Mouse (Mus musculus): ENCODE data around the gene Kif3c. TPM values are rescaled to one million over a fixed set of nuclear protein-coding genes. Genes with fewer than 3 reads are reported as not detected.

Gene Kif3c
- polyA plus RNA-seq, 1 experiment from 2014 or later, result 2.5 TPM

GRCm38 (mm10) chr12:3349387-3349786 is 15.5 kb upstream of the Kif3c start:
- no peak for DNase-seq (ENCODE audit: low spot score)
- Histone ChIP-seq H3K36me3 (ENCODE audit: control insufficient read depth, insufficient read depth, low read length) (no peaks in the 10 kb centered on the region), H3K27me3 (ENCODE audit: control insufficient read depth, insufficient read depth, low read length) (no peaks in the 10 kb centered on the region), H3K4me3 (ENCODE audit: low read depth, low read length) (no peak overlapping the region), H3K9ac (ENCODE audit: low read length) (no peak overlapping the region), H3K4me2 (replicated peaks; ENCODE audit: low read depth) (no peak overlapping the region), H3K27ac (replicated peaks) (no peak overlapping the region), H3K4me1 (replicated peaks; ENCODE audit: control insufficient read depth, insufficient read depth) (no peaks in the 10 kb centered on the region), H3K9me3 (ENCODE audit: control insufficient read depth, low read length) (no peaks in the 10 kb centered on the region)
- WGBS, result 68% methylated on average over 1 of the region's 3 CpGs
- no peak for TF ChIP-seq CTCF (IDR thresholded peaks at IDR 0.05; ENCODE audit: low read depth)
- TF ChIP-seq EP300 (optimal IDR thresholded peaks at IDR 0.05), result no peak
- no peak for ATAC-seq (ENCODE audit: low FRiP score, low TSS enrichment)

- Histone ChIP-seq H3K4me2 (replicated peaks; ENCODE audit: low read depth) (no peak overlapping the region), H3K4me1 (replicated peaks; ENCODE audit: control insufficient read depth, insufficient read depth) (no peaks in the 10 kb centered on the region), H3K36me3 (ENCODE audit: control insufficient read depth, insufficient read depth, low read length) (no peaks in the 10 kb centered on the region), H3K27ac (replicated peaks) (no peak overlapping the region), H3K9me3 (ENCODE audit: control insufficient read depth, low read length) (no peaks in the 10 kb centered on the region), H3K9ac (ENCODE audit: low read length) (no peak overlapping the region), H3K4me3 (ENCODE audit: low read depth, low read length) (no peak overlapping the region), H3K27me3 (ENCODE audit: control insufficient read depth, insufficient read depth, low read length) (no peaks in the 10 kb centered on the region)
- 57% methylated on average over 5 of the region's 5 CpGs for WGBS
- ATAC-seq (ENCODE audit: low FRiP score, low TSS enrichment) (no peak), DNase-seq (ENCODE audit: low spot score) (no peak)
- TF ChIP-seq EP300 (optimal IDR thresholded peaks at IDR 0.05) (no peak), CTCF (IDR thresholded peaks at IDR 0.05; ENCODE audit: low read depth) (no peak)
Observed at GRCm38 (mm10) chr12:3350136-3350535, 14.8 kb upstream of the Kif3c start.

- no peaks in the 10 kb centered on the region for H3K9me3 ChIP-seq (ENCODE audit: control insufficient read depth, low read length)
- no peak overlapping the region for H3K4me3 ChIP-seq (ENCODE audit: low read depth, low read length)
- WGBS, result 58% methylated on average over 6 of the region's 6 CpGs
- H3K27me3 ChIP-seq (ENCODE audit: control insufficient read depth, insufficient read depth, low read length), result no peaks in the 10 kb centered on the region
- H3K4me1 ChIP-seq (replicated peaks; ENCODE audit: control insufficient read depth, insufficient read depth), result no peaks in the 10 kb centered on the region
- H3K27ac ChIP-seq (replicated peaks), result no peak overlapping the region
- no peaks in the 10 kb centered on the region for H3K36me3 ChIP-seq (ENCODE audit: control insufficient read depth, insufficient read depth, low read length)
- TF ChIP-seq CTCF (IDR thresholded peaks at IDR 0.05; ENCODE audit: low read depth) (no peak), EP300 (optimal IDR thresholded peaks at IDR 0.05) (no peak)
- no peak for DNase-seq (ENCODE audit: low spot score)
- H3K9ac ChIP-seq (ENCODE audit: low read length), result no peak overlapping the region
- no peak for ATAC-seq (ENCODE audit: low FRiP score, low TSS enrichment)
- H3K4me2 ChIP-seq (replicated peaks; ENCODE audit: low read depth), result no peak overlapping the region
Observed at GRCm38 (mm10) chr12:3352216-3352615, 12.7 kb upstream of the Kif3c start.

GRCm38 (mm10) chr12:3355068-3355467 is 9.9 kb upstream of the Kif3c start:
- WGBS, result 80% methylated on average over 8 of the region's 8 CpGs
- H3K4me1 ChIP-seq (replicated peaks; ENCODE audit: control insufficient read depth, insufficient read depth), result no peaks in the 10 kb centered on the region
- H3K4me3 ChIP-seq (ENCODE audit: low read depth, low read length), result no peak overlapping the region
- no peak overlapping the region for H3K27ac ChIP-seq (replicated peaks)
- H3K4me2 ChIP-seq (replicated peaks; ENCODE audit: low read depth), result no peak overlapping the region
- no peaks in the 10 kb centered on the region for H3K27me3 ChIP-seq (ENCODE audit: control insufficient read depth, insufficient read depth, low read length)
- no peak for ATAC-seq (ENCODE audit: low FRiP score, low TSS enrichment)
- no peak overlapping the region for H3K9ac ChIP-seq (ENCODE audit: low read length)
- no peak for DNase-seq (ENCODE audit: low spot score)
- no peaks in the 10 kb centered on the region for H3K36me3 ChIP-seq (ENCODE audit: control insufficient read depth, insufficient read depth, low read length)
- TF ChIP-seq EP300 (optimal IDR thresholded peaks at IDR 0.05) (no peak), CTCF (IDR thresholded peaks at IDR 0.05; ENCODE audit: low read depth) (no peak)
- no peaks in the 10 kb centered on the region for H3K9me3 ChIP-seq (ENCODE audit: control insufficient read depth, low read length)

- ATAC-seq (ENCODE audit: low FRiP score, low TSS enrichment), result no peak
- 62% methylated on average over 16 of the region's 16 CpGs for WGBS
- TF ChIP-seq EP300 (optimal IDR thresholded peaks at IDR 0.05) (no peak), CTCF (IDR thresholded peaks at IDR 0.05; ENCODE audit: low read depth) (no peak)
- H3K27ac ChIP-seq (replicated peaks), result no peak overlapping the region
- H3K36me3 ChIP-seq (ENCODE audit: control insufficient read depth, insufficient read depth, low read length), result no peaks in the 10 kb centered on the region
- H3K4me1 ChIP-seq (replicated peaks; ENCODE audit: control insufficient read depth, insufficient read depth), result no peaks in the 10 kb centered on the region
- H3K4me2 ChIP-seq (replicated peaks; ENCODE audit: low read depth), result peak overlapping the region; percentile 11; the same call in 1 of the 2 replicates
- H3K27me3 ChIP-seq (ENCODE audit: control insufficient read depth, insufficient read depth, low read length), result no peaks in the 10 kb centered on the region
- H3K4me3 ChIP-seq (ENCODE audit: low read depth, low read length), result no peak overlapping the region; the same call in 1 of the 2 replicates
- H3K9me3 ChIP-seq (ENCODE audit: control insufficient read depth, low read length), result no peaks in the 10 kb centered on the region
- no peak overlapping the region for H3K9ac ChIP-seq (ENCODE audit: low read length)
- DNase-seq (ENCODE audit: low spot score), result no peak
Observed at GRCm38 (mm10) chr12:3356824-3357223, 8.1 kb upstream of the Kif3c start.

- H3K9me3 ChIP-seq (ENCODE audit: control insufficient read depth, low read length), result no peaks in the 10 kb centered on the region
- WGBS, result 31% methylated on average over 3 of the region's 3 CpGs
- ATAC-seq (ENCODE audit: low FRiP score, low TSS enrichment) (no peak), DNase-seq (ENCODE audit: low spot score) (peak; percentile 68)
- H3K27ac ChIP-seq (replicated peaks), result no peak overlapping the region
- H3K27me3 ChIP-seq (ENCODE audit: control insufficient read depth, insufficient read depth, low read length), result no peaks in the 10 kb centered on the region
- TF ChIP-seq CTCF (IDR thresholded peaks at IDR 0.05; ENCODE audit: low read depth), result peak; percentile 84
- TF ChIP-seq EP300 (optimal IDR thresholded peaks at IDR 0.05), result no peak
- no peaks in the 10 kb centered on the region for H3K4me1 ChIP-seq (replicated peaks; ENCODE audit: control insufficient read depth, insufficient read depth)
- H3K4me3 ChIP-seq (ENCODE audit: low read depth, low read length), result no peak overlapping the region
- H3K9ac ChIP-seq (ENCODE audit: low read length), result no peak overlapping the region
- H3K36me3 ChIP-seq (ENCODE audit: control insufficient read depth, insufficient read depth, low read length), result no peaks in the 10 kb centered on the region
- no peak overlapping the region; the same call in 1 of the 2 replicates for H3K4me2 ChIP-seq (replicated peaks; ENCODE audit: low read depth)
Observed at GRCm38 (mm10) chr12:3359302-3359701, 5.6 kb upstream of the Kif3c start.
